Mouse (Mus musculus): ENCODE measurements around the gene Srrm1.

Gene Srrm1

DNA sequence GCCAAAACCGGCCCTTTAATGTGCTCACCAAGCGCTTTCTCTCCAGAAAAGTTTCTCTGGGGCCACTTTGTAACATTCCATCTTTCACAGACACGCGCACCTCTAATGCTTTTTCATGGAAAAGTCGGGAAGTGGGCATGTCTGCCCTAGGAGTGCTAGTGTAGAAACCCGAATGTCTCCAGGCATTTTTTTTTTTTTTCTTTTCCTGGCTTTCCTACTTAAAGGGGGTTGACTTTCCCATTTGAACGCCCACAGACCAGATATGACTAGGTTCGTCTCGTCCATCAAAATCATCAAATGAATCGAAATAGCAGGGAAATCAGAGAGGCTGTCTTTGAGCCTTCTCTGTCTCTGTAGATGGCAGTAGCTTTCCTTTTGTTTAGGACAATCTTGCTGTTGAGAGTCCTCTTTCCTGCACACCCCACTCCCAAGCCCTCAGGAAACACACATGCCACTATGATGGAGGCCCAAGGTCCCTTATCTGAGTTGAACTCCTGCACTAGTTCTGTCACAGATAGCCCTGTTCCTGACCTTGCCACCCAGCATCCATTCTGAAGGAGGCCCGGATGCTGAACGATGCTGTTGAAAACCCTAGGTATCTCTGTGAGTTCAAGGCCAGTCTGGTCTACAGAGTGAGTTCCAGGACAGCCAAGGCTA is 801 bp upstream of the Srrm1 start:
- DNase-seq (ENCODE audit: low spot score in 2 of 2) = peak; percentile 12 to 17

DNA sequence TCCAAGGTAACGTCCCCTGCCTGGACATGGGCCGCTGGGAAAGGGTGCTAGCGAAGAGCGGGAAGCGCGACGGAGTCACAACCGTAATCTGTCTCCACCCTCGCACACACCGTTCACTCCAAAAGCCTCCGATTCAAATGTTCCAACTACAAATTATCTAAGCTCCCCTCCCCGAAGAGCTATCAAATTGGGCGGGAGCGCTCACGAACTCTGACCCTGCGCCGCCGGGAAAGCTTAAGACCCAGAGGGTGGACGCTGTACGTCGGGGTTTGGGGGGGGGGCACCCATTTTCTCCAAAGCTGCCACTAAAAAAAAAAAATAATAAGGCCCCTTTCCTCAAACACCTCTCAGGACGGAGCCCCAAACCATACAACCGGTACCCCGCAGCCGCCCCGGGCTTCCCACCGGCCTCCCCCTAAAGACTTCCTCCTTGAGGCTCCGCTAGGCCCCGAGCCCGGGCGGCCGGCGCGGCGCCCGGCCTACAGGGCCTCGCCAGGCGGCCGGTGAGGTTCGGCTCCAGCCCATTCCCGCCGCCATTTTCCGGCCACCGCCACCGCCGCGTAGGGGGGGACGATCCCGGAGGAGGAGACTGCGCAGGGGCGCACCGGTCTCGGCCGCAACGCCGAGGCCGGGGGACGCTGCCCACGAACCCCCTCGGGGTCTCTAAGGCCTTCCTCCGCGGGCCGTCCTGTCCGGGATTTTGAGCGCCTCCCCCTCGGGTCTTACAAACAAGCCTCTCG is 625 bp downstream of the Srrm1 start:
- DNase-seq (ENCODE audit: low spot score in 2 of 2) = no peak

DNA sequence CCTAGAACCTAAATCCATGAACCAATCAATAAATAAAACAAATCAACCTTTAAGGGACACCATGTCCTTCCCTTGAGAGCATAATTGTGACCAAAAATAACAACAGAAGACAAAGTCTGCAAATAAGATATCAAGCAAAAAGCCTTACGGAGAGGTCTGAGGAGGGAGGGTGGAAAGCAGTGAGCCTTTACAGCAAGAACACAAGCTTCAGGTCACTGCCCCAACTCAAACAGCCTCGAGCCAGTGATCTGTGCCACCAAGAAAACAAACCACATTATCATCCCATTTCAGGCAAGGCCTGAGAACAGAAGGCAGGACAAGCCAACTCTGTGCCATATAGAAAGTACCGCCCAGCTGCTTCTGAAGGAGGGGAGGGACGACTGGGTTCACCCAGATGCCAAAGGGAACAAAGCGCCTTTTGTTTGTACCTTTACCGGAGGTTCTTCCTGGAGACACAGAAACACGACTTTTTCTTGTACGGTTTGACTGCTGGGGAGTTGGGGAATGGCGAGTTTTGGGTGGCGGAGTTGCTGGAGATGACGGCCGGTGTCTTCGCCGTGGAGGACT is 15.7 kb downstream of the Srrm1 start:
- DNase-seq (ENCODE audit: low spot score in 2 of 2) = no peak

DNA sequence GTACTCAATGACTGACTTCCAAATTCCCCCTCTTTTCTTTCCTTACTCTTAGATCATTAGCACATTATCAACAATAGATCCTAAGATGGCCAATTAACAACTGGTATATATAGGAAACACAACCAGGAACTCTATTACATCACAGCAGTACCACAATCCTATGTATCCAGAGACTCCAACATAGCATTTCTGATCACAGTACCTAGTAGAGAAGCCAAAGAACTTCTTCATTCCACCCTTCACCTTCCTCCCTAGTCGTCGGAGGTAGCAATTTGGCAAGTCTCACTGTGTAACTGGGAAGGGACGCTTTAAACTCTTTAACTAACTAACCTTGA is 17.1 kb downstream of the Srrm1 start:
- DNase-seq (ENCODE audit: low spot score in 2 of 2) = no peak

DNA sequence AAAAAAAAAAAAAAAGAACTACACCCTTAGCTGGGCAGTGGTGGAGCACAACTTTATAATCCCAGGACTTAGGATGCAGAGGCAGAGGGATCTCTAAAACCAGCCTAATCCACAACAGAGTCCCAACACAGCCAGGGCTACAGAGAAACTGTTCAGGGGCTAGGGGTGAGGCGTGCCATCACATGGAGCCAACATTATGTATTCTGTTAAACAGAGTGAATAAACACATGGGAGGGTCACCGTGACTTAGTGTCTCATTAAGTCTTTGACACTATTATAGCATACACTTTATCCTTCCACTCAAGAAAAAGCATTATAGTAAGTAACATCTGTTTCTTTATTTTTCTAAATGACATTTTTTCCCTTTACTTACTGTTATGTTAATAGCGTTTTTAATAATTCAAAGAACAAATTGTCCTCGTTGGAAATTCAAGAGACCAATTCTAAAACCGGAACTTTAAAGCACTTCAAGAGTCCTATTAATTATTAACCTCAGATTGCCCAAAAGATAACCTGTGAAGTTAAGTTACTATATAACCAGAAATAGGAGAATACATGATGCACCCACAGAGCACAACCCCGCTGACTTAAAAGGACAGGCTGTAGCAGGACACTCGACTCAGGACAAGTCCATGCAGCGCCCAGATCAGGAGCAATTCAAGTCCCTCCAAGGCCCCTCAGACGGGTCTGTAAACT is 17.6 kb downstream of the Srrm1 start:
- no peak for DNase-seq (ENCODE audit: low spot score in 2 of 2)

DNA sequence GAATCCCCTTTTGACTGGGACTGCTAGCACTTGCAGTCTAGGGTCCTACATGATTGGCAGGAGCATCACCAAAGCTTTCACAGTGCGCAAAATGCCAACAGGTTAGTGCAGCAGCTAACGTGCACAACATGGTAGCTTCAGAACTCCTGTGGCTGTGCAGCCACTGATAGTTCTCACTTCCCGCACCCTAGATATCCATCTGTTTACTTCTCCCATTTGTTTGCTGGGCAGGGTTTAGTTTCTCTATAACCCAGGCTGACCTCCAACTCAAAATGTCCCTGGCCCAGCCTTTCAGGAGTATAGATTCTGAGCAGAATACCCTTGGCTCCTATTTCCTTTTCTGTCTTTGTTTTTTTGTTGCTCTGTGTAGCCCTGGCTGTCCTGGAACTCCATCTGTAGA is 26.7 kb downstream of the Srrm1 start:
- DNase-seq (ENCODE audit: low spot score in 2 of 2) = no peak

DNA sequence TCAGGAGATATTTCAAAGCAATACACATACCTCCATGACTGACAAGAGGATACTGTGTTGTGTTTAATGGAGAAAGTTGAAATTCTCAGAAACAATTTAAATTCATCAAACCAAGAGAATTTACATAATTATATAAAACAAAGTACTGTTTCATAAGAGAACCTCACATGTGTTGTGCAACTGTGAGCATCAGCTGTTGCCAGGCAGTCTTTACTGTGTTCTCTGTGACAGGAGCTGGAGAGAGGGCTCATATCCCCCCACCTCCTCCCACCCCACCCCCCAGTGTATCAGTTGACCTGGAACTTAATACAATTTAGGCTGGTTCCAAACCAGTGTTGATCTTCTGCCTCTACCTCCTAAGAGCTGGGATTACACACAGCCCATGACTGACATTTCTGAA is 27.1 kb downstream of the Srrm1 start:
- no peak for DNase-seq (ENCODE audit: low spot score in 2 of 2)

DNA sequence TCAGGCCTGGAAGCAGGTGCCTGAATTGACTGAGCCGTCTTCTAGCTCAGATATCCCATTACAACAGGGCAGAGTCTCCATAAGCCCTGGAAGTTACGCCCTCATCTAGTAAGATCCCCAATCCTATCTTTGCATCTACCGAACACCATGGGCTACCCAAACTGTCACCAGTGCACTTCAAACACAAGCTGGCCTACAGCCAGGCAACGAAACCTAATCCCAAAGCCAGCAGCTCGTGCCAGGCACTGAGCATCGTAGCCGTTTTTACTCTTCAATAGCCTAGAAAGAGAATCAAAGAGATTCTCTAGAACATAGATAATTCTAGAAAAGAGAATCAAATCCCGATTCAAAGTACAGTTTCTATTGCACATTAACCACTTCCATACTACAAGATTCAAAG is 30.1 kb downstream of the Srrm1 start:
- DNase-seq (ENCODE audit: low spot score in 2 of 2) = no peak

DNA sequence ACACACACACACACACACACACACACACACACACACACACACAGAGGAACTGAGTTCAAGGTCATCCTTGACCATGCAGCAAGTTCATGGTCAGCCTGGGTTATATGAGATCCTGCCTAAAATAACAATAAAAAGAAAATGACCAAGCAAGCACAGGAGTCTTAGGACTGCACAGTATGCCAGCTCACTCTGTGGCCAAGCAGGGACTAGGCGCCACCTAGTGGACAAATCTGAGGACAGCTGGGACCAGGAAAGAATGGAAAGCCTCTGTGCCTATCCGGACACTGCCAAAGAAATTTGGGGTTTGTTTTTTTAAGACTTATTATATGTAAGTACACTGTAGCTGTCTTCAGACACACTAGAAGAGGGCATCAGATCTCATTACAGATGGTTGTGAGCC is 35.2 kb downstream of the Srrm1 start:
- DNase-seq (ENCODE audit: low spot score in 2 of 2) = peak; percentile 51 to 68

DNA sequence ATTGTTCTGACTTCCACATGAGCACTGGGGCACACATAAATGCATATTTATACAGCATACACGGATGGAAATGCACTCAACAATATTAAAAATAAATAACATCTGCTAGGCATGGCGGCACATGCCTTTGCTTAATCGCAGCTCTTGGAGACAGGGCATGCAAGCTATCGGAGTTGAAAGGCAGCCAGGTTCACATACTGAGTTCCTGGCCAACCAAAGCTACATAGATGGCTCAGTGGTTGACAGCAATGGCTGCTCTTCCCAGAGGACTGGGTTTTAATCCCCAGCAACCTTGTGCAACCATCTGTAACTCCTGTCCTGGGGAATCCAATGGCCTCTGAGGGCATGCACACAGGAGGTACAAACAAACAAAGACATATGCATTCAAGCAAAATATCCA is 35.6 kb downstream of the Srrm1 start:
- no peak for DNase-seq (ENCODE audit: low spot score in 2 of 2)

DNA sequence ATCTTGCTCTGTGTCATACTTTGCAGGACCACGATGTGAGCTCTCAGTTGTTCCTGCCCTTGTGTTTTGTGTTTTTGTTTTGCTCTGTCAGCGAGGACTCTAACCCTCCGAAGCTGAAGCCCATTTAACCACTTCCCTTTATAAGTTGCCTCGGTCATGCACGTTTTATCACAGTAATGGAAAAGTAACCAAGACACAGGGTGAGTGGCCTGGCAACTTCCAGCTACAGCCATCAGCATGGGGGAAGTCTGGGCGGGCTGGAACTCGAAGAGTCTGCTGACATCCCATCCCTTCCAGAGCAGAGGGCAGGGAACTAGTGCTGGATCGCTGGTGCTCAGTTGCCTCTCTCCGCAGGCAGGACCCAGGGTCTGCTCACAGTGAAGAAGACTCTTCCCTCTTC is 37.8 kb downstream of the Srrm1 start:
- DNase-seq (ENCODE audit: low spot score in 2 of 2) = no peak

DNA sequence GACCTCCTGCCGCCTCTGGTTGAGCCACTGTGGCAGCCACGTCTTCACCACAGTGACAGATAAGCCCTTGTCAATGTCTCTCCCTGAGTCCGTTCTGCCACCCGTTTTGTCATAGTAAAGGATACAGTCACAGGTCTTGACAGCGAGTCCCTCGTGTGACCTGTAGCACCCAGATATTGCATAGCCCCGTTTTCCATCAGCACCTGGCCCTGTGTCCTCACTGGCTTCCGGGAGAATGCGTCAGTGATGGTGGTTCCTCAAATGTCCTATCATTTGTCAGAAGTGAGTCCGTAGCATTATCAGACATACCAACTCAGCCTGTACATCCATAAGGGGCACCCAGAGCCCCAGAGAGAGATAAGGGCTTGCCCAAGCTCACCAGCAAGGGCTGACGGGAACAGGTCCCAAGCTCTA is 38.7 kb downstream of the Srrm1 start:
- DNase-seq (ENCODE audit: low spot score in 2 of 2) = no peak

DNA sequence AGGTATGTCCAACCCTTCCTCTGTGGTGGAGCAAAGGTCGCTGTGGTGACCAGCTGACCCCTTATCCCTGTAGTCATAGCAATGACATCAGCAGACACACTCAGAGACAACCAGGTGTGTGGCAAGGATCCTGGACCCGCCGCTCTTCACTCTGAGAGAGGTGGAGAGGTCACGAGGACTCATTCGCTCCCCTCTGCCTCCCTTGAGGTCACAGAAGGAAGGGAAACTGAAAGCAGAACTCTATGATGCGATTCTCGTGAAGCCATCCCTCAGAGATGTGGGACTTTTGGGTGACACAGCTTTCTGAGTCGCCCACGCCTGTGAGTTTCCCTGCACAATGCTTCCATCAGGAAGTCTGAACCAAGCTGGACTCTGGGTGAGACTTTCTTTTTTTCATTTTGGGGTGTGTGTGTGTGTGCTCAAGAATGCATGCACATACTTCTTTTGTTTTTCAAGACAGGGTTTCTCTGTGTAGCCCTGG is 39.3 kb downstream of the Srrm1 start:
- peak; percentile 77 to 81 for DNase-seq (ENCODE audit: low spot score in 2 of 2)

DNA sequence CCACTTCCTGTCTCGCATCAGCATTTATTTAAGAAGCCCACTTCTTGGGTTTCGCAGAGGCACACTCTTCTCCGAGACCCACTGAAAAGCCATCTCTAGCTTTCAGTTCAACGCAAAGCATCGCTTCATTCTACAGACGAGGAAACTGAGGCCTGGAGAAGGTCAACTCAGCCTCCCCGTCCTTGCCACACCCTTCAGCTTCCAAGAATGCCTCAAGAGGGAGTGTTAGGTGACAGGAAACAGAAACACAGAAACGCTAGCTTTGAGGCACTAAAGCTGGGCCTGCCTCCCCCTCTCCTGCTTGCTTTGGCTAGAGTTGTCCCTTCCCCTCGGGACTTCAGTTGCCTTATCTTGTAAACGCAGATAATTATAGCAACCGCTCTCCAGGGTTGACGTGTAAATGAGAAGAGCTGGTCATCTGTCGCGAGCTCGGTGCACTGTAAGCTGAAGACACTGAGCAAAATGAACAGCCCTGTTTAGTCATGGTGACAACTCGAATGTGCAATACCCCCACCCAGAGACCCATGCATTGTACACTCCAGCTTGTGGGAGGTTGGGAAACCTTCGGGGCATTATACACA is 39.9 kb downstream of the Srrm1 start:
- no peak for DNase-seq (ENCODE audit: low spot score in 2 of 2)

DNA sequence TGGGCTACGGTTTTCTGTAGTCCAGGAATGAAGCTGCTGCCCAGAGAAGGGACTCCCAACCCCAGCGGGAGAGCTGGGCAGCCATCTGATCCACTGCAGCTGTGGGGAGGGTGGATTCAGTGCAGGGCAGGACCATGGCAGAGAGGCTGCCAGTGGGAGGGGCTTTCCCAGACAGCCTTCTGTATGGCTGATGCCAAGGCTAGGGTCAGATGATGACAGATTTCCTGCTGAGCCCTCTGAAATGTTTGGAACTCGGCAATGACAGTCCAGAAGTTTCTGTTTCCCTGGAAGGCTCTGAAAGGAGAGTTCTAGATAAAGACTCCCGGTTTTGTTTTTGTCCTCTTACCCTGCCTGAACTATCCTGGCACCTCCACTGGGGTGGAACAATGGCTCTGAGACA is 40.4 kb downstream of the Srrm1 start:
- DNase-seq (ENCODE audit: low spot score in 2 of 2) = no peak

DNA sequence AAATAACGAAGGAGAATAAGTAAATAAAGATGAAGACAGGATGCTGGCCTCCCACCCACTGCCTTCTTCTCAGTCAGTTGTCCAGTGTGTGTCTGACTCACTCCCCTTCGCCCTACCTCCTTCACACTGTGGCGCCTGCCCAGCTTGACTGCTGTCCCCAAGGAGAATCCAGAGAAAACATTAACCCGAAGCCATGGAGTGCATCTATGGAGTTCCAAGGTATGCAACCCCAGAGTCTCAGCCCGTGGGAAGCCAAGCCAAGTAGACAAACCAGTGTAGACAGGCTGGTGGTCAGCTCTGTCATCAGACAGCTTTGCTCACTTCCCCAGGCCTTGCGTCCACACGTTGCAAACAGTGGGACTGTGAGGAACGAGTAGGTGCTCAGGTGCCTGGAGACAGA is 42.8 kb downstream of the Srrm1 start:
- DNase-seq (ENCODE audit: low spot score in 2 of 2) = no peak

DNA sequence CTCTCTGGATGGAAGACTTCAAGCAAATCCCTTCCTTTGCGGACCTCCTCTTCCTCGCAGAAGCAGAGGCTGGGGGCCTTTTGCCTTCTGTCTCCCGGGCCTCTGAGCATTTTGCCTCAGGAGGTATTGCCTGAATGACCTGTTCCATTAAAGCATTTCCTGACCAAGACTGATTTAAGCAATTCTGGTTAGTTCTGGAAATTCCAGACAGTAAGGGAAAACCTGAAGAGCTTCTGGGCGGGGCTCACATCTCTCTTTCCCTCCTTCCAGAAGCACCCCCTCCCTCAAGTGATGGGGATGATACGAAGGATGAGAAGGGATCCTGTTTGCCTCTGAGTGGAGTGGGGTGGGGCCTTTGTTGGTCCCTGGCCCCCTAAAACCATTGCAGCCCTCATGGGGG is 43.4 kb downstream of the Srrm1 start:
- DNase-seq (ENCODE audit: low spot score in 2 of 2) = no peak

DNA sequence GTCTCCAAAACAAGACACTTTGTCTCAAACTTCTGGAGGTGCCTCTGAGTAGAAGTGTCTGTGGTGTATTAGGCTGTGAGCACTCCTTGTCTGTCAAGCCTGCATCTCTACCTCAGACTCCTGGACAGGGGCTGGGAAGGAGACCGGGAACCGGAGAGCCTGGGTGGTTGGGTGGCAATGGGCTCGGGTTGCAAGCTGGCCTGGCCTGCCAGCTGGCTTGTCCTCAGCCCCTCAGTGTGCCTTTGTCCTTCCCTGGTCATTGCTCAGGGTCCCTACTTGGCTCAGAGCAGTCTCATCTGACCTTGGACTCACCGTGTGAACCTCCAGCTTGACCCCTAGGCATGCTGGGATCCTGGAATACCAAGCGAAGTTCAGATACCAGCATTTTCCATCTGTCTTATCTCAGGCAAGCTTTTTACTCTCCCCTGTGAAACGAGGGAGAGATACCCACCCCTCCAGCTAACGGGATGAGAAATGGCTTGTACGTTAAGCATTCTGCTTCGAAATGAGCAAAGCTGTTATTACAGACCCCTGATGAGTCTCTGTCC is 43.9 kb downstream of the Srrm1 start:
- no peak for DNase-seq (ENCODE audit: low spot score in 2 of 2)

DNA sequence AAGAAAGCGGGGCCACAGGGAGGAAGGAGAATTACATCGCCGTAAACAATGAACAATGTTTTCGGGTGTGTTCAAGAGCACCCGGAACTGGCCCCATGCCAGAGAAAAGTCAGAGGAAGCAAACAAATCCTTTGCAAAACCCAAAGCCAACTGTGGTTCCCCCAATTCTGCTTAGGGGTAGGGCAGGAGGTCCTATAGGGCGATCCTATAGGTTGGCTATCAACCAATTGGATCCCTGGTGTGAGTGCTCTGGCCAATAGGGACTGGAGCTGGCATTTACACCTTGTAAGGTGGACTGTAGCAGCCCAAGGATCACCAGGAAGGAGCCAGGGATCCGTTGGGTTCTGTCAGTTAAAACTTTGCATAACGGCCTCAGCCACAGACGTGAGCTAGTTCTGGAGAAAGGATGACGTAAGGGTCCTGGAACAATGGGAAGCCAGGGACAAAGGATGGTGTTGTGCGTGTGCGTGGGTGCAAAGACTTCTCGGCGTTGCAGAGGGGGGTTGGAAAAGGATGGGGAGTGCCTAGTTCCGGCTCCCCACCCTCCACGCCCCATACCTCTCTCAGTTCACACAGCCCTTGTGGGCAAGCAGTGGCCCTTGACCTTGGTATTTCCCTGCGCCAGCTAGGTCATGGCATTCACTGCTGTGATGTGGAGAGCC is 46.0 kb downstream of the Srrm1 start:
- no peak for DNase-seq (ENCODE audit: low spot score in 2 of 2)

DNA sequence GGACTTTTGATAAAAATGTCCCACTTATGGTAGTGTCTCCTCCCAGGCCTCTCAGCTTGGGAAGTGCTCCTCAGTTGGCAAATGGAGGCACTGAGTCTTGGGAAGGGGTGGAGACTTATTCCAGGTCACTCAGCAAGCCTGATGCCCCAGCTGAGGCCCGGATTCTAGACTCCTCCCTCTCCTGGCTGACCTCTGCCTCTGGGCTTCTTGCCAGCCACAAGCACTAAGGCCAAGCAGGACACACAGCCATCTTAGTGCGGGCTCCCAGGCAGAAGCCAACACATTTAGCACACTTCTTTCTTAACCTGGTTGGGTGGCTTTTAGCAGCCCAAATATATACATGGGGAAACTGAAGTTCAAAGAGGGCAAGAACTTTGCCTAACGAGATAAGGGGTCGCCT is 46.6 kb downstream of the Srrm1 start:
- no peak for DNase-seq (ENCODE audit: low spot score in 2 of 2)

DNA sequence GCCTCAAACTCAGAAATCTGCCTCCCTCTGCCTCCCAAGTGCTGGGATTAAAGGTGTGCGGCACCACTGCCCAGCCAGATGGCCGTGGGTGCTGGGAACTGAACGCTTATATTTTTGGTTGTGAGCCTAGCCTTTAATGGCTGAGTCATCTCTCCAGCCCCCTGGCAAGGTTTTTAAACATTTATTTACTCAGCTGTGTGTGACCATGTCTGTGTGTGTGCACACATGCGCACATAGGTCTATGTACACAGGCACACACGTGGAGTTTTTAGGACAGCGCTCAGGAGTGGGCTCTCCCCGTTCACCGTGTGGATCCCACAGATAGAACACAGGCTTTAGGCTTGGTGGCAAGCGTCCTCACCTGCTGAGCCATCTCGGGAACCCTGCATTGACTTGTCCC is 50.9 kb downstream of the Srrm1 start:
- no peak for DNase-seq (ENCODE audit: low spot score in 2 of 2)

DNA sequence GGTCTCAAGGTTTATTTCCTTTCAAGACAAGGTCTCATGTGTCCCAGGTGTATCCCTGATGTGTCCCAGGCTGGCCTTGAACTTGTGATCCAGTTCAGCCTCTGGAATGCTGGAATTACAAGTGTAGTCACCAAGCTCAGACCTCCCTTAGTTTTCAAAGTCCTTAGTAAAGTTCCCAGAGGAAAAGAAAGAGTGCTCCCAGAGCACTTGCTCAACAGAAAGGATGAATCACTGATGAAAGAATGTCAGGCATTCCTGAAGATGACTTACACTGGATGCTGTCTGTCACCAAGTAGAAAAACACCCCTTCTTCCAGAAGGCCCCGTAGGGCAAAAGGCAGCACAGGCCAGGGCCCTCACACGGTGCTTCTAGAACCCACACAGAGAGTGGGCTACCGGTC is 52.0 kb downstream of the Srrm1 start:
- no peak for DNase-seq (ENCODE audit: low spot score in 2 of 2)

All from natural killer cell, adult 2 months (primary cell).